Mouse (Mus musculus): ENCODE data around the gene Bloc1s5. TPM values are rescaled to one million over a fixed set of nuclear protein-coding genes. Genes with fewer than 3 reads are reported as not detected.
A peak's percentile ranks its signal among the peaks of the same experiment; 100 is the strongest.
"Not testable (repeated sequence)": the region's sequence is repeated elsewhere in the genome, so short reads cannot be mapped to it uniquely, and the experiment has no call there.

The Bloc1s5 gene
- polyA plus RNA-seq, 1 experiment from 2014 or later = 22.9 TPM

DNA sequence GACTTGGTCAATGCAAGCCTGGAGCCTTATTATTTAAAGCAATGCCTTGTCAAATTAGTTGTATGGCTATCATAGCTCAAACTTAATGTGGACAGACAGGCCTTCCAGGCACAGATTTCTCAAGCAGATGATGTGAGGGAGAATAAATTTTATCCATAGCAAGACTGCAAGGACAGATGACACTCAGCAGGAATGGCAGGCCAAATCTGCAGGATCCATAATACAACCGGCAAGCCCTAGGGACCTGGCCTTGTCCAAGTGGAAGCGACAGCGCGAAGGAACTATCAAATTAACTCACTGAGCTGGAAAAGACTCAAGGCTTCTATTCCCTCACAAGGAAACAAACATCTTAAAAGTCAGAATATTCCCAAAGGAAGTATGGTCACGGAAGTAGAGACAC, 6.1 kb upstream of the Bloc1s5 start:
- Histone ChIP-seq H3K9me3 (no peaks in the 10 kb centered on the region), H3K9ac (no peak overlapping the region), H3K27ac (replicated peaks) (no peak overlapping the region), H3K4me1 (replicated peaks) (no peaks in the 10 kb centered on the region), H3K4me2 (no peak overlapping the region), H3K27me3 (no peaks in the 10 kb centered on the region), H3K36me3 (peaks cover 29% of the 10 kb centered on the region), H3K4me3 (no peak overlapping the region)
- WGBS = 88% methylated on average over 5 of the region's 5 CpGs
- no peak for ATAC-seq (ENCODE audit: low read depth)

- no peak for ATAC-seq (ENCODE audit: low read depth)
- no peak overlapping the region for H3K9ac ChIP-seq
- H3K27ac ChIP-seq (replicated peaks) = no peak overlapping the region
- H3K4me1 ChIP-seq (replicated peaks) = peaks cover 6% of the 10 kb centered on the region
- H3K9me3 ChIP-seq = no peaks in the 10 kb centered on the region
- H3K4me2 ChIP-seq = no peak overlapping the region
- H3K4me3 ChIP-seq = no peak overlapping the region
- 75% methylated on average over 11 of the region's 11 CpGs for WGBS
- no peaks in the 10 kb centered on the region for H3K27me3 ChIP-seq
- H3K36me3 ChIP-seq = peaks cover 9% of the 10 kb centered on the region
These were observed 3.8 kb upstream of the Bloc1s5 start for GRCm38 (mm10) chr13:38638694-38639093.

DNA sequence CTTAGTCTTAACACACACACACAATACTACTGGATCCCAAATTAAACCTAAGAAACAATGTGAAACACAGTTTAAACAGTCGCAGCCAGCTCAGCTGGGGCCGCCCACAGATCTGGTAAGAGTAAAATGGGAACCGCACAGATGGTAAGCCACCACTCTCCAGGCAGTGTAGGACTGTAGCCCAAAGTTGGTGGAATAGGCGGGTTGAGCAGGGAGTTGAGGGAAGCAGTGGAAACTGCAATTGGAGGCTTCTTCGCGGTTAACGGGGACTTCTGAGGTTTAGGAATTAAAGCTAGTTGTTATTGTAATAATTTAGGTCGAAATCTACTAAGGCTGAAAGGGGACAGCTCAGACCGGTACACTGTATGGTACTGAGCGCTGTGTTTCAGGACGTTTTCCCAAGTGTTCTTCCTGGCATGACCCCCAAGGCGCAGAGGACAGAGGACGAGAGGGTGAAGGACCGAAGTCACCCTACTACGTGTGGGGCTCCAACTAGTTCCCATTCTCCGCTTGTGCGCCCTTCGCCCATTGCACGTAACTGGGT, 581 bp downstream of the Bloc1s5 start:
- WGBS = 1% methylated on average over 19 of the region's 19 CpGs
- H3K27me3 ChIP-seq = no peaks in the 10 kb centered on the region

DNA sequence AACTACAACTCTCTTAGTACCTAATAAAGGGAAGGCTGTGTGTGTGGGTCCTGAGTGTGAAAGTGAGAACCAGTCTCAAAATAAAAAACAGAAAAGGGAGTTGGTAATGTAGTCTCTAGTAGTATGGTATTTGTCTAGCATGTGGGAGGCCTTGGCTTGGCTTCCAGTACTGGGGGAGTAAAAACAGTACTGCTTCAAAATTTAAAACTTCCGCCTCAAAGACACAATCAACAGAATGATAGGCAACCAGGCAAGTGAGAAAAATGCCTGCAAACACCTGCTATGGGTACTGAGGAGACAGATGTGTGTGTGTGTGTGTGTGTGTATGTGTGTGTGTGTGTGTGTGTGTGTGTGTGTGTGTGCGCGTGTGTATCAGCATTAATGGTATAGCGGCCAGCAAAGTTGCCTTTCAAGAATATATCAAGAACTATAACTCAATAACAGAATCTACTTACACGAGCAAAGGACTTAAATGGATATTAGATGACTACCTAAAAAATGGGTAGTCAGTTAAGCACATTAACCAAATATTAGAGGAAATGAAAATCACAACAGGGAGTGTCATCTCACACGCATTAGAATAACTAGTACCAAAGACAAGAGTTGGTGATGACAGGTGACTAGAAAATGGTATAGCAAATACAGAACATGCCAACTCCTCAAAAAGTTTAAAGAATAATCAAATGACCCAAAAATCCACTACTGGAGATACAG, 1.5 kb downstream of the Bloc1s5 start:
- 92% methylated on average over 6 of the region's 6 CpGs for WGBS
- Histone ChIP-seq H3K4me3 (peak overlapping the region; percentile 77), H3K9ac (no peak overlapping the region; the same call in 1 of the 2 replicates), H3K27me3 (no peaks in the 10 kb centered on the region), H3K27ac (replicated peaks) (no peak overlapping the region), H3K36me3 (peaks cover 8% of the 10 kb centered on the region; the same call in 1 of the 2 replicates), H3K9me3 (no peaks in the 10 kb centered on the region), H3K4me2 (peak overlapping the region; percentile 71), H3K4me1 (replicated peaks) (peaks cover 6% of the 10 kb centered on the region)
- ATAC-seq (ENCODE audit: low read depth) = no peak

More for the DNA sequence above, 581 bp downstream of the Bloc1s5 start:
- H3K4me2 ChIP-seq = peak overlapping the region; percentile 71
- peaks cover 5% of the 10 kb centered on the region; the same call in 1 of the 2 replicates for H3K36me3 ChIP-seq
- H3K9ac ChIP-seq = peak overlapping the region; percentile 82
- peaks cover 6% of the 10 kb centered on the region for H3K4me1 ChIP-seq (replicated peaks)
- no peaks in the 10 kb centered on the region for H3K9me3 ChIP-seq
- H3K27ac ChIP-seq (replicated peaks) = peak overlapping the region; percentile 80
- ATAC-seq (ENCODE audit: low read depth) = peak; percentile 86
- H3K4me3 ChIP-seq = peak overlapping the region; percentile 77

DNA sequence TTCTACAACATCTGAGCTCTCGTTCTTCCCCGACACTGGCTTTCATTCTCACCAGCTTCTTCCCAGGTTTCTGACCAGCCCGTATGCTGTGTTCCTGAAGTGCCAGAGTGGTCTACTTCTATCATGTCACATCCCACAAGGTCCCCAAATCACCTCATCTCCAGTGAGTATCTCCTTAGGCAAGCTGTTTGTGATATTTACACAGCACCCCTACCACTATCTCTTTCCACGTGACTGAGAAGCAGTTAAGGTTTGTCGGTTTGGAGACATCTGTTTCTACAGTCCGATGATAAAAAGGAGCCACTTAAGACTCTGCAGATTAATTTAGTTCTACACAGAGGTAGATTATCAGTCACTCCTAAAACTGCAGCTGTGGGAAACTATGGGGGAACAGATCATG, 2.4 kb downstream of the Bloc1s5 start:
- Histone ChIP-seq H3K27ac (replicated peaks) (no peak overlapping the region), H3K4me1 (replicated peaks) (peaks cover 6% of the 10 kb centered on the region), H3K9me3 (no peaks in the 10 kb centered on the region), H3K36me3 (peaks cover 8% of the 10 kb centered on the region; the same call in 1 of the 2 replicates), H3K4me2 (no peak overlapping the region), H3K27me3 (no peaks in the 10 kb centered on the region), H3K4me3 (no peak overlapping the region), H3K9ac (no peak overlapping the region)
- ATAC-seq (ENCODE audit: low read depth) = no peak
- WGBS = 86% methylated on average over 6 of the region's 6 CpGs

DNA sequence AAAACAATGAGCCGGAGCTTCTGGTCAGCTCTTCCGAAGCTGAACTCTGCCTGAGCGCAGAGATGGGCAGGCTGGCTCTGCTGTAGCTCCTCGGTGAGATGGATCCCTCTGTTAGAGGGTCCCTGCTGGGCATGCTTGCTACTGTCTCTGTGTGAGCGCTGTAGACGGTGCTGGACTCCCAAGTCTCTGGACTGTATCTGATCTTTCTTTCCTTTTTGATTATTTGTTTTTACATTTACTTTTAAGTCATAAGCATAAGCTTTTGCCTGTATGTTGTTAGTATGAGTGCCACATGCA, 8.7 kb downstream of the Bloc1s5 start:
- Histone ChIP-seq H3K9me3 (no peaks in the 10 kb centered on the region), H3K4me1 (replicated peaks) (0 out of 2 replicates have a peak, but pooled peaks cover 7% of the 10 kb centered on the region), H3K36me3 (peaks cover 22% of the 10 kb centered on the region), H3K27me3 (no peaks in the 10 kb centered on the region), H3K9ac (no peak overlapping the region), H3K4me2 (no peak overlapping the region), H3K4me3 (no peak overlapping the region), H3K27ac (replicated peaks) (no peak overlapping the region)
- WGBS = 28% methylated on average over 6 of the region's 6 CpGs
- ATAC-seq (ENCODE audit: low read depth) = no peak

- 0 out of 2 replicates have a peak, but pooled peaks cover 7% of the 10 kb centered on the region for H3K4me1 ChIP-seq (replicated peaks)
- ATAC-seq (ENCODE audit: low read depth) = no peak
These were observed 9.2 kb downstream of the Bloc1s5 start for GRCm38 (mm10) chr13:38625492-38626228.

GRCm38 (mm10) chr13:38624292-38624902, 10.5 kb downstream of the Bloc1s5 start:
- H3K36me3 ChIP-seq = peaks cover 19% of the 10 kb centered on the region
- ATAC-seq (ENCODE audit: low read depth) = no peak
- 0 out of 2 replicates have a peak, but pooled peaks cover 7% of the 10 kb centered on the region for H3K4me1 ChIP-seq (replicated peaks)
- no peak overlapping the region for H3K4me3 ChIP-seq
- H3K9me3 ChIP-seq = no peaks in the 10 kb centered on the region
- H3K9ac ChIP-seq = no peak overlapping the region
- 90% methylated on average over 8 of the region's 8 CpGs for WGBS
- no peak overlapping the region for H3K27ac ChIP-seq (replicated peaks)
- H3K27me3 ChIP-seq = no peaks in the 10 kb centered on the region
- no peak overlapping the region for H3K4me2 ChIP-seq

More at GRCm38 (mm10) chr13:38625492-38626228, 9.2 kb downstream of the Bloc1s5 start:
- Histone ChIP-seq H3K9me3 (no peaks in the 10 kb centered on the region), H3K9ac (no peak overlapping the region; the same call in 1 of the 2 replicates), H3K4me3 (no peak overlapping the region), H3K27ac (replicated peaks) (no peak overlapping the region), H3K4me2 (no peak overlapping the region), H3K36me3 (peaks cover 24% of the 10 kb centered on the region), H3K27me3 (no peaks in the 10 kb centered on the region)
- WGBS = 25% methylated on average over 5 of the region's 5 CpGs

DNA sequence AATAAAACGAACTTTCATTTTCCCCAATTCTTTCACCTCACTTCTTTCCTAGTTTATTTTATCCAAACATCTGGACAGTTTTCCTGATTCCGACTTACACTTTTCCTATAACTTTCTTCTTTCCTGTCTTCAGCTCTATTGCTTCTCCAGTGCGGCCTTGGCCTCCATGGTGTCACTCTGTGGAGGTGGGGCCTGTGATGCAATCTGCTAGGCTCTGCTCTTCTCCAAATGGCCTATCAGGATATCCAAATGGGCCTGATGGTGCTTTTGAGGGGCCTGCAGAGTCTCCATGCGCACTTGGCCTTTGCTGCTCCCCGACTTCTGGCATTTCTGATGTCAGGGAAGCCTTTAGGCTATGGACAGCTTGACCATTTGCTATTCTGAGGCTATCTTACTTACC, 11.6 kb downstream of the Bloc1s5 start:
- Histone ChIP-seq H3K27ac (replicated peaks) (no peak overlapping the region), H3K27me3 (no peaks in the 10 kb centered on the region), H3K4me2 (no peak overlapping the region), H3K4me3 (no peak overlapping the region), H3K36me3 (peaks cover 15% of the 10 kb centered on the region), H3K9ac (no peak overlapping the region), H3K4me1 (replicated peaks) (0 out of 2 replicates have a peak, but pooled peaks cover 7% of the 10 kb centered on the region), H3K9me3 (no peaks in the 10 kb centered on the region)
- ATAC-seq (ENCODE audit: low read depth) = no peak
- 90% methylated on average over 5 of the region's 5 CpGs for WGBS

GRCm38 (mm10) chr13:38618001-38618630, 16.8 kb downstream of the Bloc1s5 start:
- H3K4me1 ChIP-seq (replicated peaks); ATAC-seq (ENCODE audit: low read depth); H3K27me3 ChIP-seq; H3K4me2 ChIP-seq; H3K4me3 ChIP-seq; H3K9me3 ChIP-seq; H3K27ac ChIP-seq (replicated peaks); H3K9ac ChIP-seq: not testable (repeated sequence)
- WGBS = 79% methylated on average over 4 of the region's 4 CpGs
- peaks cover 31% of the 10 kb centered on the region for H3K36me3 ChIP-seq

DNA sequence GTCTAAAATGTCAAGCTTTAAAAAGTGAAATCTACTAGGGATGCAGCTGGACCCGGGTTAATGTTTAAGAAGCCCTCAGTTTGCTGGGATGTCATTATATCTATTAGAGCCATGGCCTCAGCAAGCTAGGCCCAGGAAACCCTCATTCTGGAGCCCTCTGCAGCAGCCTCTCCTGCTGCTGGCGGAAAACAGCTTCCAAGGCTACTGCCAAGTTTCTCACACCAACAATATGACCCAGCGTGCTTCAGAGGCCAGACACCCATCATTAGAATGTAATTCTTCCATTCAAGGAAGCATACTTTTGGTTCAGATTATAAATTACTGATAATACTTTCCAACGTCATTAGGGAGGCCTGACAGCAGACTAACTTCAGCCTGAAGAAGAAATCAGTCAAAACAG, 18.0 kb downstream of the Bloc1s5 start:
- Histone ChIP-seq H3K36me3 (peaks cover 42% of the 10 kb centered on the region), H3K4me1 (replicated peaks) (no peaks in the 10 kb centered on the region), H3K27me3 (no peaks in the 10 kb centered on the region), H3K9ac (no peak overlapping the region), H3K27ac (replicated peaks) (no peak overlapping the region), H3K4me3 (no peak overlapping the region), H3K4me2 (no peak overlapping the region), H3K9me3 (no peaks in the 10 kb centered on the region)
- no peak for ATAC-seq (ENCODE audit: low read depth)
- 89% methylated on average over 4 of the region's 4 CpGs for WGBS

Data from neural tube, embryonic 13.5 days (tissue).